Comparison of ENCODE assay signal across 11 mouse cellular contexts in the genomic region with DNA sequence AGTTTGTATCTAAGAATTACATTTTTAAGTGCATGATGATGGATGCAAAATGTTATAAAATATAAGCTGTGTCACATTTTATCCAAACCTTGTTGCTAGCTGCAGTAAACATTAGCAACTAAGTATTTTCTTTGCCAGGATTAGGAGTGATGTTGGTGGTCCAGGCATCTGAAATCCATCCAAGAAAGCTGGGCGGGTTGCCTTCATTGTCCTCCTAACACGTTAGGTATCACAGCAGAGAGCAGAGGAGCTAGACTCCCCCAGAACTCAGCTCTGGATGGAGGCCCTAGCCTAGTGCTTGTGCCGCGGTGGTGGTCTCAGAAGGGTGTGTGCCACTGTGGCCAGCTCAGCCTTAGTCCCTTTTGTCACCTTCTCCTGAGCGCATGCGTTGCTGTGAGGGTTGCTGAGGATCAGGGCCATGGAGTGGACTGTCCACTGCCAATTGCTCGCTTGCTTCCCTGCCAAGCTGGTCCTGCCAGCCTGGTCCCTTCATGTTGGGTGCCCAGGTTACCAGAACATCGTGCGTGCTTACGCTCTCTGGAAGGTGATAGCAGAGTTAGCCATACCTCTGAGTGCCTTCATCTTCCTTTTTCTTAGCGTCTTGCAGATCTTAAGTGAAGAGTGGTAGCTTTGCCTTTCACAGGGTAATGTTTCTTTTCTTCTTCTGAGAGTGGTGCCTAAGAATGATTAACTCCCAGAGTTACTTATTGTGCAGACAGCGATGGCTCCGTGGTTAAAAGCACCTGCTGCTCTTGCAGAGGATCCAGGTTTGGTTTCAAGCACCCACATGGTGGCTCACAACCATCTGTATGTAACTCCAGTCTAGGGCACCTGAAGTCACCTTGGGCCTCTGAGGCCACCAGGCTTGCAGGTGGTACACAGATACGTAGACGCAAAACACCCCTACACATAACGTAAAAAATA. TPM values are rescaled to one million over a fixed set of nuclear protein-coding genes. Genes with fewer than 3 reads are reported as not detected.
DNase-seq lines count a peak whose midpoint lies in the region.
"Had no signal": no experiment of that assay in that cellular context is flagged by ENCODE, and none has a peak within 500 bp of the region (broad histone marks: within the 10 kb centered on the region; RNA-seq: fewer than 3 reads in every experiment).

No protein-coding gene starts in this region.

- peak; percentile 56 for DNase-seq in heart, postnatal 4 days
- DNase-seq in heart, adult 18-20 months = no peak
- DNase-seq in right cerebral cortex, postnatal 10 days (ENCODE audit: low spot score in 2 of 2) = peak; percentile 47 to 59
- no peak for DNase-seq in right cerebral cortex, adult 2 months (ENCODE audit: low spot score in 2 of 2)
- peak; percentile 73 for DNase-seq in kidney, adult 9 months
- peak; percentile 31 for DNase-seq in yolk sac, embryonic 10.5 days (ENCODE audit: low spot score)
- DNase-seq in right cerebral cortex, postnatal 36 days (ENCODE audit: low spot score in 2 of 2) = no peak
- no peak for DNase-seq in Muller cell, postnatal 12 days (ENCODE audit: inconsistent ontology term)
- DNase-seq: heart, postnatal 10 days; right cerebral cortex, postnatal 4 days; thymus, adult 2 months had no signal

RNA-seq across cellular contexts. Expression of gene Notch2, which starts 39.4 kb away (rescaled TPM):
- 10 to 100 TPM; 38.5 to 40.1 TPM for total RNA-seq in heart, postnatal 4 days (2021)
- 10 to 100 TPM; 15.2 to 17.6 TPM for total RNA-seq in heart, adult 18-20 months (2021)

Comparison
In these comparisons a context has a peak if more than half of its experiments do, and no peak if none do; other contexts are left out.
1. DNase-seq: peak in heart, postnatal 4 days (single experiment), right cerebral cortex, postnatal 10 days (2 of 2), kidney, adult 9 months (single experiment) and yolk sac, embryonic 10.5 days (single experiment); none in heart, adult 18-20 months (0 of 2), right cerebral cortex, adult 2 months (0 of 2), right cerebral cortex, postnatal 36 days (0 of 2) and Muller cell, postnatal 12 days (single experiment).